Mouse (Mus musculus): Measurements from ENCODE around the gene Sae1.

DNA sequence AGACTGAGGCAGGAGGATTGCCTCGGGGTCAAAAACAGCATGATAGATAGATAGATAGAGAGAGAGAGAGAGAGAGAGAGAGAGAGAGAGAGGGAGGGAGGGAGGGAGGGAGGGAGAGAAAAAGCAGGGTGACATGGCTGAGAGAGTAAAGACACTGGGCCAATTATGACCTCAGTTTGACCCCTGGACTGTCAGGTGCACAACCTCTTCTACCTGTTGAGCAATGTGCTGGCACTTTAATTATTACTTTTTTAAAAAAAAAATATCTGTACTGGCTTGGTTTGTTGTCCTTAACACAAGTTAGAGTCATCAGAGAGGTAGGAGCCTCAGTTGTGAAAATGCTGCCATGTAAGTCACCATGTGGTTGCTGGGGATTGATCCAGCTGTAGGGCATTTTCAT, 99.8 kb downstream of the Sae1 start:
- TF ChIP-seq CTCF (IDR thresholded peaks at IDR 0.05; ENCODE audit: extremely low read depth, insufficient read depth, low read length) (no peak), POLR2A (IDR thresholded peaks at IDR 0.05; ENCODE audit: extremely low read depth, insufficient read depth, low read length) (no peak)

All from cortical plate, adult 2 months (tissue).